Mouse (Mus musculus): ENCODE data around the gene Shbg. TPM values are rescaled to one million over a fixed set of nuclear protein-coding genes. Genes with fewer than 3 reads are reported as not detected.

Shbg gene
- total RNA-seq, 2 experiments from 2014 or later: not detected

- no peak for DNase-seq
These were observed 22.9 kb downstream of the Shbg start for GRCm38 (mm10) chr11:69594853-69595252.

- DNase-seq: no peak
These were observed 24.9 kb downstream of the Shbg start for GRCm38 (mm10) chr11:69592799-69593198.

GRCm38 (mm10) chr11:69591899-69592637, 25.6 kb downstream of the Shbg start:
- DNase-seq: no peak

- no peak for DNase-seq
These were observed 26.3 kb downstream of the Shbg start for GRCm38 (mm10) chr11:69591424-69591823.

GRCm38 (mm10) chr11:69590622-69591021, 27.1 kb downstream of the Shbg start:
- DNase-seq: no peak

- DNase-seq: no peak
These were observed 28.4 kb downstream of the Shbg start for GRCm38 (mm10) chr11:69589207-69589834.

- no peak for DNase-seq
These were observed 31.9 kb downstream of the Shbg start for GRCm38 (mm10) chr11:69585718-69586325.

GRCm38 (mm10) chr11:69584937-69585336, 32.8 kb downstream of the Shbg start:
- DNase-seq: no peak

GRCm38 (mm10) chr11:69584008-69584407, 33.7 kb downstream of the Shbg start:
- DNase-seq: no peak

GRCm38 (mm10) chr11:69582230-69582805, 35.4 kb downstream of the Shbg start:
- DNase-seq: no peak

GRCm38 (mm10) chr11:69581814-69582213, 35.9 kb downstream of the Shbg start:
- no peak for DNase-seq

GRCm38 (mm10) chr11:69581147-69581688, 36.5 kb downstream of the Shbg start:
- peak; percentile 92 for DNase-seq

- DNase-seq: no peak
These were observed 37.0 kb downstream of the Shbg start for GRCm38 (mm10) chr11:69580572-69581146.

GRCm38 (mm10) chr11:69580091-69580514, 37.6 kb downstream of the Shbg start, which contains the start of the genes Wrap53 and Trp53:
TSS of gene Wrap53 (minus strand) at chr11:69580255.
TSS of gene Trp53 (plus strand) at chr11:69580359.
- DNase-seq: peak; percentile 91

- DNase-seq: peak; percentile 97
These were observed 38.3 kb downstream of the Shbg start for GRCm38 (mm10) chr11:69579128-69580017.

GRCm38 (mm10) chr11:69578301-69578700, 39.4 kb downstream of the Shbg start:
- DNase-seq: no peak

GRCm38 (mm10) chr11:69576307-69576706, 41.4 kb downstream of the Shbg start:
- DNase-seq: no peak

- DNase-seq: no peak
These were observed 42.5 kb downstream of the Shbg start for GRCm38 (mm10) chr11:69575220-69575619.

GRCm38 (mm10) chr11:69565131-69565530, 52.6 kb downstream of the Shbg start:
- DNase-seq: no peak

Data from heart, postnatal 4 days (tissue).